Mouse (Mus musculus): ENCODE measurements around the gene Med24. TPM values are rescaled to one million over a fixed set of nuclear protein-coding genes. Genes with fewer than 3 reads are reported as not detected.
"Not testable (repeated sequence)": the region's sequence is repeated elsewhere in the genome, so short reads cannot be mapped to it uniquely, and the experiment has no call there.

Gene Med24
- polyA plus RNA-seq, 1 experiment from 2014 or later = 61.0 TPM

DNA sequence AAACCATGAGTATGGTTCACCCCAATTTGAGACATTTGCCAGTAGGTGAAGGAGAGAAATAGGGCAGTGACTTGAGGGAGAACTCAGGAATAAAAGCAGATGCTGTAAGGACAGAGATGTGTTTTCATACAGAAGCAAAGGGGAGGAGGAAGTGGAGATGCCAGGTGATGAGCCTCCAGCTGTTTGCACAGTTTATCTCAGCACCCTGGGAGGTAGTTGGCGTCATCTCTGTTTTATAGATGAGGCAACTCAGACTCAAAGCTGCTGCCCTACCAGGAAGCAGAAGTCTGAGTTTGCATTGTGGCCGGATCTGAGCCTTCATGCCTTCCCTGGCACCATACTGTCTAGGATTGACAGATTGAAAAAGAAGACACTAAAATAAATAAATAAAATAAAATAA lies 60.3 kb downstream of the Med24 start:
- Histone ChIP-seq H3K27ac (no peak overlapping the region), H3K36me3 (no peaks in the 10 kb centered on the region), H3K4me3 (no peak overlapping the region), H3K4me1 (no peaks in the 10 kb centered on the region), H3K27me3 (peaks cover 54% of the 10 kb centered on the region), H3K9ac (no peak overlapping the region), H3K4me2 (replicated peaks) (no peak overlapping the region), H3K9me3 (no peaks in the 10 kb centered on the region)
- 58% methylated on average over 2 of the region's 2 CpGs for WGBS
- ATAC-seq (ENCODE audit: low FRiP score, low read depth) = no peak

DNA sequence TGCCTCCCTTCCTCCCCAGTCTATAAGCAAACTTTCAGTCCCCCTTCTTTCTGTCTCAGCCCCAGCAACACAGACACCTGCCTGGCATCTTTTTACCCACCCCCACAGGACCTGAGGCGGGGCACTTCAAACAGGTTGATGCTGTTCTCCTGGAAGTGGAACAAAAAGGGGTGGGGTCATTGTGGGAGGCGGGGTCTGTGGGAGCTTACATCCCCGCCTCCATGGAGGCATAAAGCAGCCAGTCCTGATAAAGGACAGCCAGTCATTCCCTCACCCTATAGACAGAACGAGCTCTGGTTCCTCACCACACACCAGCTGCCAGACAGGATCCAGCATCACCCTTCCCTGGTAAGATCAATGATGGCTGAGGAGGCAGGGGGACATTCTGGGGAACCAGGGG lies 65.1 kb downstream of the Med24 start, which contains the start of gene Gsdma:
Gene Gsdma (plus strand): TSS at position 261 of the 400 bp plus-strand sequence.
- peaks cover 41% of the 10 kb centered on the region for H3K27me3 ChIP-seq
- no peak within 1 kb of the TSS for H3K9ac ChIP-seq
- no peak for ATAC-seq (ENCODE audit: low FRiP score, low read depth)
- no peaks in the 10 kb centered on the region for H3K4me1 ChIP-seq
- 22% methylated on average over 4 of the region's 4 CpGs for WGBS
- H3K9me3 ChIP-seq = no peaks in the 10 kb centered on the region
- no peaks in the 10 kb centered on the region for H3K36me3 ChIP-seq
- no peak within 1 kb of the TSS for H3K4me3 ChIP-seq
- no peak within 1 kb of the TSS for H3K27ac ChIP-seq
- no peak within 1 kb of the TSS for H3K4me2 ChIP-seq (replicated peaks)

DNA sequence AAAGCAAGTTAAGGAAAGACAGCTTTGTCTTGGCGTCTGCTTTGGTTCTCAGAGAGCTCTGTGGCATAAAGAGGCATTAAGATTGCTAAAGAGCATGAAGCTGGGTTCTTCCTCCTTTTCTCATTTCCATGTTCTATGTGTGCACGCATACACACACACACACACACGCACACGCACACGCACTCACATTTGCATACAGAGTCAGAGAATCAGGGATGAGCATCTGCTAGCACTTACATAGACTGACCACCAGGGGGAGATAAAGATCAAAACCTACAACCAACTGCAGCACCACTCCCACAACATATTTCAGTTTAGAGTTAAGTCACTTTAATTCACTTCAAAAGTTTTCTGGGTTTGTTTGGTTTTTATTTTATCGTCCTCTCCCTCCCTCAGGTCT lies 68.7 kb downstream of the Med24 start:
- H3K9me3 ChIP-seq = no peaks in the 10 kb centered on the region
- no peaks in the 10 kb centered on the region for H3K4me1 ChIP-seq
- 10% methylated on average over 6 of the region's 6 CpGs for WGBS
- 0 out of 2 replicates have a peak, but pooled peaks have one; percentile 15 for ATAC-seq (ENCODE audit: low FRiP score, low read depth)
- H3K4me2 ChIP-seq (replicated peaks) = peak overlapping the region; percentile 23
- H3K9ac ChIP-seq = no peak overlapping the region
- H3K27ac ChIP-seq = no peak overlapping the region
- H3K36me3 ChIP-seq = no peaks in the 10 kb centered on the region
- no peak overlapping the region for H3K4me3 ChIP-seq
- peaks cover 13% of the 10 kb centered on the region for H3K27me3 ChIP-seq

DNA sequence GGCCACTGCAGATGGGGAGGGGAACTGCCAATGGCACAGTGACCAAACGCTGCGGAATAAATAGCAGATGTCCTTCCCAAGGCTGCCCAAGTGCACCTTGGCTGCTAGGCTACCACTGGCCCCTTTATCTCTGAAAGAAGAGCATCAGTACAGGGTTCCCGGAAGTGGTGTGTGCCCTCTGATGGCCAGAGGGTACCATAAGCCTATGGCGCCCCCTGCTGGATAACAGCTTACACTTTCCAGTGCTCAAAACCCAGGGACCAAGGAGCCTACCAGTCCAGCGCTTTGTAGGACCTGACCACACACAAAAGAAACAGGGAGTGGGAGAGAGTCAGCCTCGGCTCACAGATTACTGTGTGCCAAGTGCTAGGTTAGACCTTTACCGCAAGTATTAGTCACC lies 74.2 kb downstream of the Med24 start:
- not testable (repeated sequence) for H3K9ac ChIP-seq; H3K4me1 ChIP-seq; H3K9me3 ChIP-seq; ATAC-seq (ENCODE audit: low FRiP score, low read depth); H3K4me3 ChIP-seq; H3K4me2 ChIP-seq (replicated peaks); H3K27ac ChIP-seq; H3K36me3 ChIP-seq
- peaks cover 12% of the 10 kb centered on the region; the same call in 1 of the 2 replicates for H3K27me3 ChIP-seq
- WGBS = 7% methylated on average over 7 of the region's 7 CpGs

Other genes starting within 250 kb of the Med24 start
- 0.49 and 0.52 TPM in 2 replicates for gene Ikzf3, start 183.4 kb downstream of the Med24 start, polyA plus RNA-seq (2015; fragmentation: Nextera tagmentation; extraction: Ambion mirVana)
- gene Zpbp2, start 178.3 kb downstream of the Med24 start, polyA plus RNA-seq (2015; fragmentation: Nextera tagmentation; extraction: Ambion mirVana) = 0.11 and 0.31 TPM in 2 replicates
- 82.8 and 83.6 TPM in 2 replicates for gene Ormdl3, start 142.1 kb downstream of the Med24 start, polyA plus RNA-seq (2015; fragmentation: Nextera tagmentation; extraction: Ambion mirVana)
- not detected in 2 replicates for gene Lrrc3c, start 131.1 kb downstream of the Med24 start, polyA plus RNA-seq (2015; fragmentation: Nextera tagmentation; extraction: Ambion mirVana)
- gene Gm12355, start 103.8 kb downstream of the Med24 start, polyA plus RNA-seq (2015; fragmentation: Nextera tagmentation; extraction: Ambion mirVana) = 1.2 and 1.4 TPM in 2 replicates
- not detected in 2 replicates for gene Gsdma3, start 103.1 kb downstream of the Med24 start, polyA plus RNA-seq (2015; fragmentation: Nextera tagmentation; extraction: Ambion mirVana)
- gene Gsdma2, start 82.7 kb downstream of the Med24 start, polyA plus RNA-seq (2015; fragmentation: Nextera tagmentation; extraction: Ambion mirVana) = not detected in 2 replicates
- 0.10 and 0.13 TPM in 2 replicates for gene Gsdma, start 65.1 kb downstream of the Med24 start, polyA plus RNA-seq (2015; fragmentation: Nextera tagmentation; extraction: Ambion mirVana)
- gene Psmd3, start 46.9 kb downstream of the Med24 start, polyA plus RNA-seq (2015; fragmentation: Nextera tagmentation; extraction: Ambion mirVana) = 210 and 212 TPM in 2 replicates
- not detected in 2 replicates for gene Csf3, start 28.2 kb downstream of the Med24 start, polyA plus RNA-seq (2015; fragmentation: Nextera tagmentation; extraction: Ambion mirVana)
- 34.1 and 34.3 TPM in 2 replicates for gene Thra, start 11.2 kb upstream of the Med24 start, polyA plus RNA-seq (2015; fragmentation: Nextera tagmentation; extraction: Ambion mirVana)
- gene Nr1d1, start 45.9 kb upstream of the Med24 start, polyA plus RNA-seq (2015; fragmentation: Nextera tagmentation; extraction: Ambion mirVana) = 0.93 and 1.1 TPM in 2 replicates
- gene Msl1, start 66.1 kb upstream of the Med24 start, polyA plus RNA-seq (2015; fragmentation: Nextera tagmentation; extraction: Ambion mirVana) = 28.9 and 29.2 TPM in 2 replicates
- gene Casc3, start 75.5 kb upstream of the Med24 start, polyA plus RNA-seq (2015; fragmentation: Nextera tagmentation; extraction: Ambion mirVana) = 39.5 and 40.0 TPM in 2 replicates
- 4.2 and 4.4 TPM in 2 replicates for gene Rapgefl1, start 107.3 kb upstream of the Med24 start, polyA plus RNA-seq (2015; fragmentation: Nextera tagmentation; extraction: Ambion mirVana)
- gene Wipf2, start 134.2 kb upstream of the Med24 start, polyA plus RNA-seq (2015; fragmentation: Nextera tagmentation; extraction: Ambion mirVana) = 4.9 and 5.4 TPM in 2 replicates
- 31.4 and 32.3 TPM in 2 replicates for gene Cdc6, start 178.4 kb upstream of the Med24 start, polyA plus RNA-seq (2015; fragmentation: Nextera tagmentation; extraction: Ambion mirVana)
- gene Rara, start 198.4 kb upstream of the Med24 start, polyA plus RNA-seq (2015; fragmentation: Nextera tagmentation; extraction: Ambion mirVana) = 46.5 and 49.8 TPM in 2 replicates

Measured in limb, embryonic 13.5 days (tissue).